9 mouse cellular contexts compared by ENCODE assay signal in the genomic region with DNA sequence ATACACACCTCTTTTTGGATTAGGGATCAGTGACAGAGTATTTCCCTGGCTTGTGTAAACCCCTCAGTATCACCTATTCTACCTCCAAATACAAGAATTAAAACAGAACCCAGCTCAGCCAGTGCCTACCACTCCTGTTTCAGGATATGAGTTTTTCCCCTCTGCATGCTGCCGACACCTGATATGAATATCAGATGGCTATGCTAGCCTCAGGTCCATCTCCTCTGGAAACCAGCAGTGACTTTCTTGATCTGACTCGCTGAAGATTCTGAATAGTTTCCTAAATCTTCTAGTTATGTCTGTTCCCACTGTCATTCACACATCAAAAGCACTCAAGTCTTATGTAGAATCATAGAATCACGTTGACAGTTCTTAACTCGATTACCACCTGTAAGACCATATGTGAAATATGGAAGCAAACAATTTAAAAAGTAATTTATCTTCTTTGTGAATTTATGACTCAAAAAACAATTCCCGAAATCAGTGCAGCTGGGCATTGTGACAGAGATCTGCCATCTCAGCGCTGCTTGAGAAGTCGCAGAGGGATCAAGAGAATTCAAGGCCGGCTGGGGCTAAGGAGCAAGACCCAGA. TPM values are rescaled to one million over a fixed set of nuclear protein-coding genes. Genes with fewer than 3 reads are reported as not detected.
DNase-seq lines count a peak whose midpoint lies in the region; ATAC-seq lines count a peak whose summit lies in the region.
"Had no signal": no experiment of that assay in that cellular context is flagged by ENCODE, and none has a peak within 500 bp of the region (broad histone marks: within the 10 kb centered on the region; RNA-seq: fewer than 3 reads in every experiment).

No protein-coding gene starts in this region.

- H3K4me1 ChIP-seq in forebrain, embryonic 10.5 days: peaks cover 33% of the 10 kb centered on the region
- H3K4me1 ChIP-seq in forebrain, embryonic 11.5 days (replicated peaks; ENCODE audit: control insufficient read depth, insufficient read depth, low read length): no peaks in the 10 kb centered on the region
- H3K4me1 ChIP-seq in neural tube, embryonic 12.5 days: no peaks in the 10 kb centered on the region; the same call in 1 of the 2 replicates
- 0 out of 2 replicates have a peak, but pooled peaks cover 4% of the 10 kb centered on the region for H3K4me1 ChIP-seq in limb, embryonic 13.5 days
- peaks cover 9% of the 10 kb centered on the region; the same call in 1 of the 2 replicates for H3K4me1 ChIP-seq in stomach, embryonic 14.5 days (ENCODE audit: control insufficient read depth, insufficient read depth, low read length)

- no peak overlapping the region for H3K9ac ChIP-seq in forebrain, embryonic 11.5 days (ENCODE audit: low read length)
- no peak overlapping the region for H3K9ac ChIP-seq in neural tube, embryonic 12.5 days
- H3K9ac ChIP-seq in limb, embryonic 13.5 days: no peak overlapping the region
- no peak overlapping the region for H3K9ac ChIP-seq in stomach, embryonic 14.5 days (replicated peaks; ENCODE audit: low read depth, low read length)

- H3K27me3 ChIP-seq in forebrain, embryonic 10.5 days (ENCODE audit: poor library complexity, severe bottlenecking): no peaks in the 10 kb centered on the region
- H3K27me3 ChIP-seq in forebrain, embryonic 11.5 days (ENCODE audit: control insufficient read depth, insufficient read depth, low read length): no peaks in the 10 kb centered on the region
- no peaks in the 10 kb centered on the region for H3K27me3 ChIP-seq in neural tube, embryonic 12.5 days (replicated peaks)
- H3K27me3 ChIP-seq in limb, embryonic 13.5 days: no peaks in the 10 kb centered on the region
- no peaks in the 10 kb centered on the region for H3K27me3 ChIP-seq in stomach, embryonic 14.5 days (ENCODE audit: control insufficient read depth, insufficient read depth, low read length)

- no peak for DNase-seq in forebrain, embryonic 10.5 days (ENCODE audit: extremely low spot score, low spot score)
- DNase-seq in forebrain, embryonic 11.5 days (ENCODE audit: low spot score): no peak
- DNase-seq in neural tube, embryonic 10.5 days (ENCODE audit: extremely low spot score, low spot score): no peak
- DNase-seq in spleen, postnatal 14 days (ENCODE audit: low spot score in 2 of 2): no peak
- DNase-seq in gastrocnemius, postnatal 25 days: no peak

- ATAC-seq in forebrain, embryonic 11.5 days (replicated peaks; ENCODE audit: low FRiP score): no peak
- no peak for ATAC-seq in neural tube, embryonic 12.5 days (ENCODE audit: low FRiP score, low read depth)
- no peak for ATAC-seq in limb, embryonic 13.5 days (ENCODE audit: low FRiP score, low read depth)
- no peak for ATAC-seq in stomach, embryonic 14.5 days (ENCODE audit: insufficient number of reproducible peaks, insufficient read depth, low FRiP score, low read depth)

- H3K9me3 ChIP-seq in forebrain, embryonic 10.5 days: no peaks in the 10 kb centered on the region
- no peaks in the 10 kb centered on the region for H3K9me3 ChIP-seq in forebrain, embryonic 11.5 days (ENCODE audit: control insufficient read depth, low read length)
- no peaks in the 10 kb centered on the region for H3K9me3 ChIP-seq in neural tube, embryonic 12.5 days
- H3K9me3 ChIP-seq in limb, embryonic 13.5 days: no peaks in the 10 kb centered on the region
- H3K9me3 ChIP-seq in stomach, embryonic 14.5 days (ENCODE audit: control insufficient read depth, low read depth, low read length): no peaks in the 10 kb centered on the region

- H3K27ac ChIP-seq in forebrain, embryonic 10.5 days: peak overlapping the region; percentile 90
- no peak overlapping the region for H3K27ac ChIP-seq in forebrain, embryonic 11.5 days (ENCODE audit: low read depth, low read length)
- H3K27ac ChIP-seq in neural tube, embryonic 12.5 days: no peak overlapping the region
- H3K27ac ChIP-seq in limb, embryonic 13.5 days: no peak overlapping the region
- H3K27ac ChIP-seq in stomach, embryonic 14.5 days (ENCODE audit: low read length): no peak overlapping the region

- peak overlapping the region; percentile 60 for H3K4me3 ChIP-seq in forebrain, embryonic 10.5 days
- H3K4me3 ChIP-seq in forebrain, embryonic 11.5 days (ENCODE audit: low read depth, low read length): no peak overlapping the region
- no peak overlapping the region for H3K4me3 ChIP-seq in neural tube, embryonic 12.5 days
- peak overlapping the region; percentile 54 for H3K4me3 ChIP-seq in limb, embryonic 13.5 days
- H3K4me3 ChIP-seq in stomach, embryonic 14.5 days (ENCODE audit: low read depth, low read length): peak overlapping the region; percentile 46

- WGBS in forebrain, embryonic 10.5 days: 60% methylated on average over 8 of the region's 8 CpGs
- WGBS in forebrain, embryonic 11.5 days: 54% methylated on average over 8 of the region's 8 CpGs
- 66% methylated on average over 8 of the region's 8 CpGs for WGBS in neural tube, embryonic 12.5 days
- 55% methylated on average over 8 of the region's 8 CpGs for WGBS in limb, embryonic 13.5 days
- WGBS in stomach, embryonic 14.5 days: 45% methylated on average over 8 of the region's 8 CpGs

- no peaks in the 10 kb centered on the region for H3K36me3 ChIP-seq in forebrain, embryonic 10.5 days (replicated peaks)
- no peaks in the 10 kb centered on the region for H3K36me3 ChIP-seq in forebrain, embryonic 11.5 days (ENCODE audit: control insufficient read depth, insufficient read depth, low read length)
- H3K36me3 ChIP-seq in neural tube, embryonic 12.5 days: no peaks in the 10 kb centered on the region
- no peaks in the 10 kb centered on the region for H3K36me3 ChIP-seq in limb, embryonic 13.5 days
- no peaks in the 10 kb centered on the region for H3K36me3 ChIP-seq in stomach, embryonic 14.5 days (ENCODE audit: control insufficient read depth, insufficient read depth, low read length)

- no peak overlapping the region; the same call in 1 of the 2 replicates for H3K4me2 ChIP-seq in forebrain, embryonic 11.5 days (ENCODE audit: low read depth, low read length, severe bottlenecking)
- H3K4me2 ChIP-seq in neural tube, embryonic 12.5 days (replicated peaks): peak overlapping the region; percentile 70
- H3K4me2 ChIP-seq in limb, embryonic 13.5 days (replicated peaks): peak overlapping the region; percentile 80
- H3K4me2 ChIP-seq in stomach, embryonic 14.5 days (replicated peaks; ENCODE audit: low read depth, low read length): peak overlapping the region; percentile 61

RNA-seq across cellular contexts. Expression of a gene that starts 0.4 kb away (rescaled TPM):
- polyA plus RNA-seq in forebrain, embryonic 10.5 days (2016; fragmentation: Nextera tagmentation; extraction: Ambion mirVana): 3.8 and 3.9 TPM in 2 replicates
- 3.2 and 3.9 TPM in 2 replicates for polyA plus RNA-seq in forebrain, embryonic 11.5 days (2014; fragmentation: Nextera tagmentation; extraction: Ambion mirVana)
- polyA plus RNA-seq in neural tube, embryonic 12.5 days (2016; fragmentation: Nextera tagmentation; extraction: Ambion mirVana): 3.8 and 5.9 TPM in 2 replicates
- polyA plus RNA-seq in limb, embryonic 13.5 days (2015; fragmentation: Nextera tagmentation; extraction: Ambion mirVana): 3.0 and 4.4 TPM in 2 replicates
- 7.3 and 9.2 TPM in 2 replicates for polyA plus RNA-seq in stomach, embryonic 14.5 days (2014; fragmentation: Nextera tagmentation; extraction: Ambion mirVana)
- 10 to 100 TPM; 29.5 to 37.9 TPM for total RNA-seq in gastrocnemius, postnatal 25 days (2021)

RNA-seq across cellular contexts. Expression of a gene that starts 22.9 kb away (rescaled TPM):
- not detected in 2 replicates for polyA plus RNA-seq in forebrain, embryonic 10.5 days (2016; fragmentation: Nextera tagmentation; extraction: Ambion mirVana)
- polyA plus RNA-seq in forebrain, embryonic 11.5 days (2014; fragmentation: Nextera tagmentation; extraction: Ambion mirVana): not detected in 2 replicates
- not detected in 2 replicates for polyA plus RNA-seq in neural tube, embryonic 12.5 days (2016; fragmentation: Nextera tagmentation; extraction: Ambion mirVana)
- not detected in 2 replicates for polyA plus RNA-seq in limb, embryonic 13.5 days (2015; fragmentation: Nextera tagmentation; extraction: Ambion mirVana)
- polyA plus RNA-seq in stomach, embryonic 14.5 days (2014; fragmentation: Nextera tagmentation; extraction: Ambion mirVana): 0.17 and 0.25 TPM in 2 replicates
- not detected for total RNA-seq in gastrocnemius, postnatal 25 days (2021)
- total RNA-seq: common myeloid progenitor, adult 5-6 weeks had no signal

RNA-seq across cellular contexts. Expression of a gene that starts 31.2 kb away (rescaled TPM):
- polyA plus RNA-seq in forebrain, embryonic 10.5 days (2016; fragmentation: Nextera tagmentation; extraction: Ambion mirVana): not detected in 2 replicates
- not detected in 2 replicates for polyA plus RNA-seq in forebrain, embryonic 11.5 days (2014; fragmentation: Nextera tagmentation; extraction: Ambion mirVana)
- polyA plus RNA-seq in neural tube, embryonic 12.5 days (2016; fragmentation: Nextera tagmentation; extraction: Ambion mirVana): 0.32 TPM in 2 replicates
- 0.26 and 0.42 TPM in 2 replicates for polyA plus RNA-seq in limb, embryonic 13.5 days (2015; fragmentation: Nextera tagmentation; extraction: Ambion mirVana)
- not detected in 2 replicates for polyA plus RNA-seq in stomach, embryonic 14.5 days (2014; fragmentation: Nextera tagmentation; extraction: Ambion mirVana)
- under 1 TPM in 1 of 2 experiments, not detected in 1; 0.29 TPM for total RNA-seq in gastrocnemius, postnatal 25 days (2021)
- total RNA-seq: common myeloid progenitor, adult 5-6 weeks had no signal

RNA-seq across cellular contexts. Expression of a gene that starts 49.4 kb away (rescaled TPM):
- not detected in 2 replicates for polyA plus RNA-seq in forebrain, embryonic 10.5 days (2016; fragmentation: Nextera tagmentation; extraction: Ambion mirVana)
- polyA plus RNA-seq in forebrain, embryonic 11.5 days (2014; fragmentation: Nextera tagmentation; extraction: Ambion mirVana): not detected in 2 replicates
- 0.97 and 1.1 TPM in 2 replicates for polyA plus RNA-seq in neural tube, embryonic 12.5 days (2016; fragmentation: Nextera tagmentation; extraction: Ambion mirVana)
- polyA plus RNA-seq in limb, embryonic 13.5 days (2015; fragmentation: Nextera tagmentation; extraction: Ambion mirVana): 0.10 TPM in 1 of 2 replicates, not detected in the other
- polyA plus RNA-seq in stomach, embryonic 14.5 days (2014; fragmentation: Nextera tagmentation; extraction: Ambion mirVana): 0.41 TPM in 1 of 2 replicates, not detected in the other
- total RNA-seq in gastrocnemius, postnatal 25 days (2021): not detected
- total RNA-seq: common myeloid progenitor, adult 5-6 weeks had no signal

RNA-seq across cellular contexts. Expression of a gene that starts 49.5 kb away (rescaled TPM):
- polyA plus RNA-seq in forebrain, embryonic 10.5 days (2016; fragmentation: Nextera tagmentation; extraction: Ambion mirVana): not detected in 2 replicates
- not detected in 2 replicates for polyA plus RNA-seq in forebrain, embryonic 11.5 days (2014; fragmentation: Nextera tagmentation; extraction: Ambion mirVana)
- 0.14 TPM in 1 of 2 replicates, not detected in the other for polyA plus RNA-seq in neural tube, embryonic 12.5 days (2016; fragmentation: Nextera tagmentation; extraction: Ambion mirVana)
- polyA plus RNA-seq in limb, embryonic 13.5 days (2015; fragmentation: Nextera tagmentation; extraction: Ambion mirVana): 0.11 TPM in 1 of 2 replicates, not detected in the other
- not detected in 2 replicates for polyA plus RNA-seq in stomach, embryonic 14.5 days (2014; fragmentation: Nextera tagmentation; extraction: Ambion mirVana)
- under 1 TPM; 0.67 to 0.86 TPM for total RNA-seq in gastrocnemius, postnatal 25 days (2021)
- total RNA-seq: common myeloid progenitor, adult 5-6 weeks had no signal

Comparison
In these comparisons a context has a peak if more than half of its experiments do, and no peak if none do; other contexts are left out.
1. H3K4me3 ChIP-seq: peak in forebrain, embryonic 10.5 days (single experiment), limb, embryonic 13.5 days (single experiment) and stomach, embryonic 14.5 days (single experiment); none in forebrain, embryonic 11.5 days (single experiment) and neural tube, embryonic 12.5 days (single experiment).